Mouse (Mus musculus): ENCODE results near the gene Lats2. TPM values are rescaled to one million over a fixed set of nuclear protein-coding genes. Genes with fewer than 3 reads are reported as not detected.

Gene Lats2
- total RNA-seq, 4 experiments from 2014 or later: 24.3 to 39.2 (median 31.0) TPM

DNA sequence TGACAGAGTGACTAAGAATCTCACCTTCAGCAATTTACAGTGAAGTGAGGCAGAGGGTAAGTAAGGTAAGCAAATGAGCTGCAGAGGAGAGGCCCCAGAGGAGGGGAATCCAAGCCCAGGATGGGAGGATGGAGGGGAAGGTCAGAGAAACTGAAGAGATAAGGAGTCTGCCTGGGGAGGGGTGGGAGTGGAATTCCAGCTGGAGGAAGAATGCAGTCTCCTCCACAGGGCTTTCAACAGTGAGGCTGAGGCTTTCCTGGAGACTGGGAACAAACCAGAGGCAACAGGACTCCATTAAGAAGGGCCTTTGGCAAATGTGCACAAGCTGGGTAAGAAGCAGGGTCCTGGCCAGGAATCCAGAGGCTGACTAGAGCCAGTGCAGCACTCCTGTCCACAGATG, 21.1 kb downstream of the Lats2 start:
- no peak for DNase-seq (ENCODE audit: low spot score)

DNA sequence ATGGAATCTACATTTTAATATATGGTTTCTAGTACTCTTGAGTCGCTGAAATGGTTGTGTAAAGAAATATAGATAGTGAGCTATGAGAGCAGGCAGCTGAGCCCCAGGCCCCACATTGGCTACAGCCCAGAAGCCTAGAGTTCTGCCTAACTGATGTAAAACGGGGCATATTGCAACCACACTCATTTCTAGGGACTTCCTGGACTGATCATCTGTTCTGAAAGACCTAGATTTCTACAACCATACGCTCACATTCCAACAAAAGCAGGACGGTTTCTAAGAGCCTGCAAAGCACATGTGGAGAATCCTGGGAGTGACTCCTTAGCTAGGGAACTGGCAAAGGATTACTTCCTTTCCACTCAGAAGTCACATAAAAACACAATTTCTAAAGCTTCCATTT, 22.0 kb downstream of the Lats2 start:
- no peak for DNase-seq (ENCODE audit: low spot score)

GRCm38 (mm10) chr14:57732668-57733293, 25.4 kb downstream of the Lats2 start:
- DNase-seq (ENCODE audit: low spot score): no peak

DNA sequence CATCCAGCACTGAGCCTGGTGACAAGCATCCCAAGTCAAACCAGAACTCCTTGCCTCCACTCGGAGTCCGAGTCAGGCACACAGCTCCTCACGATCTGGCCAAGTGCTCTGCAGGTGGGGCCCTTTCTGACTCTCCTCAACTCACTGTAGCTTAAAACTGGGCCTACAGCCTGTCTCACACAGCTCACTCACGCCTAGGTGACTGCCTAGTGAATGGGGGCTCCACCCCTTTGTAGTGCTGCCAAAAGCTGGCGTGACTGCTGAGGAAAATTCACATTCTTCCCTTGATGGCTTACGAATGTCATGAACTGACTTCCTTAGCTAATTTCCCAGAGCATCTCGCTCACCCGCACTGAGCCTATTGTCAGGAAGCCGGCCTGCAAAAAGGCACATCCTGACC, 27.7 kb downstream of the Lats2 start:
- peak; percentile 81 for DNase-seq (ENCODE audit: low spot score)

DNA sequence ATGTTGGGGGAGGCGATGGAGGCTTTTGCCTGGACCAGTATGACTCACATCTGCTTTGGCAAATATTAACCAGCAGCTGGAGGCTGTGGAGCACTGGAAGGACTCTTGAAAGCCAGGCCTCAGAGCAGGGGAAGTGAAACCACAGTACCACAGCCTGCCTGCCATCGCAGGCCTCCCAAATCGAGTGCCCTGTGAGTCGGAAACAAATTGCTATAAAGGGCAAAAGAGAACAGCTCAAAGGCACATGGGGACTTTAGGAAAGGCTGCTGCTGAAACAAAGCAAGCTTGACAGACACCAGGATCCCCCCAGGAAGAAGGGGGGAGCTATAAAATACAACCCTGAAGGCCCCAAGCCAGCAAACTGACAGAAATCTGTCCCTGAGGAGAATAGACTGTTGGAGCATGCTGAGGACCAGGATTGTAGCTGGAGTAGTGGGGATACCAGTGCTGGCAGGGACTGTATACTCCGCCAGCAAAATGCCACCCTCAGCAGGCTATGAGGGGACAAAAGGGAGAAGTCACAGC, 28.2 kb downstream of the Lats2 start:
- peak; percentile 75 for DNase-seq (ENCODE audit: low spot score)

DNA sequence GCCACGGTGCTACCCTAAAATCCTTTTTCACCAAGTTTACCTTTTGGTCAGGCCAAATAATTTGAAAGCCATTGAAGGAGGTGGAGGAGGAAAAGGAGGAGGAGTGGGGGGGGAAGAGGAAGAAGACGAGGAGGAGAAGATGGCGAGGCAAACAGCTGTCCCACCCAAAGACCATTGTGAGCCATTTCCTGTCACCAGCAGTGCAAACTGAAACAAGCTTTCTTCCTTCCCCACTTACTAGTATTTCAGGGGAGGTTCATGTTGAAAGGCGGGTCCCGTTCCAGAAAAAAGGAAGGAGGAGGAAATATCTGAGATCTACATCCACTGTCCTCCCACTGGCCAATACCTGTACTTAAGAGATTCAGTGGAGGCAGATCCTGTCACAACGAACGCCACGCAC, 28.8 kb downstream of the Lats2 start:
- peak; percentile 68 for DNase-seq (ENCODE audit: low spot score)

DNA sequence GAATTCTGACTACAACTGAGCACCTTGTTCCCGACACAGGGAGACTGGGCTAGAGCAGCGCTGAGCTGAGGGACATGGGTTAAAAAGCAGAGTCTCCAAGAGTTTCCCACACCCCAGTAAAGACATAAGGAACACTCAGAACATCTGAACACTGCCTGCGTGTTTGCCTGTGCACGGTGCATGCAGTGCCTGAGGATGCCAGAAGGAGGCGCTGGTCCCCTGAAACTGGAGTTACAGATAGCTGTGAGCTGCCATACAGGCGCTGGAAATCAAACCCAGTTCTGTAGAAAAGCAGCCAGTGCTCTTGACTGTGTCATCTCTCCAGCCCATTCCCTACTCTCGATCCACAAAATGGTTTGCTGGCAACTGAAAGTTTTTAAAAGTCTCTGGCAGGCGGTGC, 32.0 kb downstream of the Lats2 start:
- no peak for DNase-seq (ENCODE audit: low spot score)

GRCm38 (mm10) chr14:57724473-57724872, 33.7 kb downstream of the Lats2 start:
- DNase-seq (ENCODE audit: low spot score): no peak

DNA sequence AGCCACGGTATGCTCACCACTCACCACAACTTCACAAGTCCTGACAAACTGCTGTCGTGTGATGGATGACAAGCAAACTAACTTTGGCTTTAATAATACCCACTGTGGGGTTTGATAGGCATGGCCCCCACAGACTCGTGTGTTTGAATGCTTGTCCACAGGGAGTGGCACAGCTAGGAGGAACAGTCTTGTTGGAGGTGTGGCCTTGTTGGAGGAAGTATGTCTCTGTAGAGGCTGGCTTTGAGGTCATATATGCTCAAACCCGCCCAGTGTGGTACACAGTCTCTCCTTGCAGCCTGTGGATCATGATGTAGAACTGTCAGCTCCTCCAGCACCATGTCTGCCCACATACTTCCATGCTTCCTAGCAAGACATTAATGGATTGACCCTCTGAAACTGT, 39.9 kb downstream of the Lats2 start:
- no peak for DNase-seq (ENCODE audit: low spot score)

GRCm38 (mm10) chr14:57716601-57717245, 41.5 kb downstream of the Lats2 start:
- no peak for DNase-seq (ENCODE audit: low spot score)

- DNase-seq (ENCODE audit: low spot score): no peak
Observed at GRCm38 (mm10) chr14:57712884-57713283, 45.3 kb downstream of the Lats2 start.

- no peak for DNase-seq (ENCODE audit: low spot score)
Observed at GRCm38 (mm10) chr14:57711059-57711458, 47.1 kb downstream of the Lats2 start.

DNA sequence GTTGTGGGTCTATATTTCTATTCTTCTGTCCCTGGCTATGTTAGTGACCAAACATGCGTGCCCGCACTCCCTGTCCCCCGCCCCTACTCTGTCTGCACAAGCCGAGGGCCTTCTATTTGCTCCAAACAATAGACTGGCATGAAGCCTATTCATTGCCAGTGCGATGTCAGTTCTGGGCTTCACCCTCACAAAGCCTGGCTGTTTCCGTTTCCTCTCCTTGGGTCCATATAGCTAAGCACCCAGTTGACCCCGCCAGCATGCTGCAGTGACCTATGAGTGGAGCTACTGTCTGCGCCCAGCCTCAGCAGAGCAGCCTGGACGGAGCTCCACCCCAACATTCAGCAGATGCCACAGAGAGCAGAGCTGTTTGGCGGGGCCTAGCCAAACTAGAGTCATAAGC, 49.0 kb downstream of the Lats2 start:
- peak; percentile 35 for DNase-seq (ENCODE audit: low spot score)

DNA sequence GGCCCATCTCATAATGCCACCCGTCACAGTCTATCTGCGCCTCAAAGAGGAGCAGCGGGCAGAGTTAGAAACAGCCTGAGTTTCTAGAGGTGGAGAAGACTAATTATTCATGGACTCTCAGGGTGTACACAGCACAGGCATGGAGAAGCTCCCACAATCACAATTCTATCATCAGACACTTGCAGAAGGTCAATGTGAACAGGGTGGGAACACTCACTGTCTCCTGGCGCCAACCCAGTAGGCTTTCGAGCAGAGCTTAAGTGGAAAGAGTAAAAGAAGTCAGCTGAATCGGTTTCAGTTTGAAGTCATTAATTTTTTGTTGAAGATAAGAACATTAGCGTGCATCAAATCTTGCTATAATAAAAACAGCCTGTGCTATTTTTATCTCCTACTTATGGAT, 49.6 kb downstream of the Lats2 start:
- DNase-seq (ENCODE audit: low spot score): peak; percentile 34

DNA sequence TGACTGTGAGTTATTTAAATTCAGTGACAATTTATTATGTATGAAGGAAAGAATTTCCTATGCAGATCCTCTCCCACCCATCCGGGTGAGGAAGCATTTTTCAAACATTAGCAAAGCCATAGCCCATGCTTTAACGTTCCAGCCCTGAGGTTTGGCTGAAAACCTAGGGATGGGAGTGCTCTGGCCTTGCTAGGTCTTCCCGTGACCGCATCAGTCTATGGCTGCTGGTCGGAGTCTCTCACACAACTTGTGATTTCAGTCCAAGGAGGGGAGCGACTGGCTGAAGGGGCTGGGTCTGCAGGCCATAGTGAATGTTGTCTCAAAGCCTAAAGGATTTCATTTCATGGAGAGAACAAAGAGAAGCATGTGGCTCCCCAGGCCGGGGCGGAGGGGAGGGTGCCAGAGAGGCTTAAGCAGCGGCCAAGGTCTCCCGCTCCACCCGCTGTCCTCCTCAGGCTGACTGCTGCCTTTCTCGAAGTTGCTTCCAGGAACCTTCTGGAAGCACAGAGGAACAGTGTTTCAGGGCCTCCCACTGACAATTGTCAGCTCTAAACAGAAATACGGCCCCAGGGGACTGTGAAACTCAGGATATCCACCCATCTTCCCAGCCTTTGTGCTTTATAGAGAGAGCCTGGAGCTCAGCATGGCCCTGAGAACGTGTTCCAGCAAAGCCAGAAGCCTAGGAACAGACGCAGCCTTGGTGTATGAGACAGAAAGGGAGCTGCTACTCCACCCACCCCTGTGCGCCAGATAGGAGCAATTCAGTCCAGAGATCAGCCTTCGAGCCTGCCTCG, 50.9 kb downstream of the Lats2 start:
- DNase-seq (ENCODE audit: low spot score): peak; percentile 73

GRCm38 (mm10) chr14:57706760-57707099, 51.5 kb downstream of the Lats2 start:
- DNase-seq (ENCODE audit: low spot score): no peak

GRCm38 (mm10) chr14:57705759-57706158, 52.4 kb downstream of the Lats2 start:
- peak; percentile 36 for DNase-seq (ENCODE audit: low spot score)

DNA sequence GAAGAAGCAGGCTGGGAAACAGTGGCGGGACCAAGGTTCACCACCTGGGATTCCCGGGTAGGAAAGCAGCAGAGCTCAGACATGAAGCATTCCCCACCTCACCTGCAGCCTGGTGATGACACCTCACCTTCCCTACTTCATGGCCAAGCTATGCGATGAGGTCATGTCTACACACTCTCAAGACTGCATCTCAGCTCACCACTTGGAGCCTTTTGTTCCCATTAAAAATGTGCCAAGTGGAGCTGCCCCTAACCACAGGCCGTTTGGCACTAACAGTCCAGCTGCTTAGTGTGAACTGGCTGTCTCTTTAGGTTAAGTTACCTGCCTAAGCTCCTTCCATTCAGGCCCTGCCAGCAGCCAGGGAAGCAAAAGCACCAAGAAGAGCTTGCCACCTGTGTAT, 53.1 kb downstream of the Lats2 start:
- no peak for DNase-seq (ENCODE audit: low spot score)

- DNase-seq (ENCODE audit: low spot score): no peak
Observed at GRCm38 (mm10) chr14:57701915-57702477, 56.2 kb downstream of the Lats2 start.

DNA sequence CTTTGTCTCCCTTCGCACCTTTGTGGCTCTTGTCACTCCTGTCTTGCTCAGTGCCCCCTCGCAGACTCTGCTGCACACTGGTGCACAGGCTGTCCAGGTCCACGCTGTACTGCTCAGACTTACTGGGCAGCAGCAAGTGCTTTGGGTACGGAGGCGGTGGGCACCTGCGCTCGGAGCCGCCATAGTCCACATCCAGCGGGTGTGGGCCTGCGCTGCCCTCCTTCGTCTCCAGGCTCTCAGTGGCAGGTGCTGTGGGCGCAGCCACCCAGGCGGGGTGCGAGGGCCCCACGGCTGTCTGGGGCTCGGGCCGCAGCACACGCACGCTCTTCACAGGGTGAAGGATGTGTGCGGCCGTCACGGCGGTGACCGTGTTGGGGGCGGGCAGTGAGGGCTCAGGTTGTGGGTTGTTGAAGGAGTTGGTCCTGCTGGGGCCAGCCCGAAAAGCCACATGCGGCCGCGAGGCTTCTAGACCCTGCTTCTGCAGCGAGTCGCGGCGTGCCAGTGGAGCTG, 58.7 kb downstream of the Lats2 start:
- no peak for DNase-seq (ENCODE audit: low spot score)

DNA sequence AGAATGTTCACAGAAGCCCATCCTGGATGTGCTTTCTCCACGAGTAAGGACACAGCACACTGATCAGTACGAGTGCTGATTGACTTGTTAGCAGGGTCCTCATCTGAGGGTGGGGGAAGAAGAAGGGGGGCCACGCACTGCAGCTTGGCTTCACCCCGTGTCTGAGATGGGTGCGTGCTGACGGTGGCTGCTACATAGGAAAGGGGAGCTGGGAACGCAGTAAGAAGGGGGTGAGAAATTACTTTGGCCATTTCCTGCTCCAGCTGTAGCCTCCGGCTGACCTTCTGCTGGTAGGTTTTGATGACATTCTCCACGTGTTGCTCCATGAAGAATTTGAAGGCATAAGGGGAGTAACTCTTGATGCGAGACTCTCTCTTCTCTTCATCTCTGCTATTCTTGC, 59.2 kb downstream of the Lats2 start:
- no peak for DNase-seq (ENCODE audit: low spot score)

GRCm38 (mm10) chr14:57696066-57696465, 62.1 kb downstream of the Lats2 start:
- DNase-seq (ENCODE audit: low spot score): no peak

Data from heart, adult 8-10 months (tissue).